Mouse (Mus musculus) urinary bladder, adult 18-20 months (tissue): ENCODE data around the gene Col1a2.

Experiments
- DNase-seq, 2 experiments: peaks; one replicate each; pipeline ENCODE4 v3.0.0; 2022; ENCODE audit warnings: low spot score in 2 of 2, mixed read lengths in 2 of 2

Col1a2 gene

DNA sequence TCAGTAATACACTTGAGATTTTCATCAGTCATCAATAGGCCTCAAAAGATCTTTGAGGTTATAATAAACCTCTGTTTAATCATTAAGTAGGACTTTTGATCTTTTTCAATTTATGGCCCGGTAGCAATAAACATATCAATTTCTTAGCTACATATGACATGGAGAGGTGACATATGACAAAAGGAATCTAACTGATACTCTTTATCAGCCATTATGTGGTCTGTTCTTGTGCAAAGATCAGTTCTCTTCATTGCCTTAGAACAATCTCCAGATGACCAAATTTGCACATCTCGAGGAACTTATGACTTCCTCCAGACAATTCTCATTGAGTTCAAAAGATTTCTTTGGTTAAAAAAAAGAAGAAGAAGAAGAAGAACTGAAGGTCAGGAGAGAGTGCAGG is 10.1 kb downstream of the Col1a2 start:
- no peak for DNase-seq

DNA sequence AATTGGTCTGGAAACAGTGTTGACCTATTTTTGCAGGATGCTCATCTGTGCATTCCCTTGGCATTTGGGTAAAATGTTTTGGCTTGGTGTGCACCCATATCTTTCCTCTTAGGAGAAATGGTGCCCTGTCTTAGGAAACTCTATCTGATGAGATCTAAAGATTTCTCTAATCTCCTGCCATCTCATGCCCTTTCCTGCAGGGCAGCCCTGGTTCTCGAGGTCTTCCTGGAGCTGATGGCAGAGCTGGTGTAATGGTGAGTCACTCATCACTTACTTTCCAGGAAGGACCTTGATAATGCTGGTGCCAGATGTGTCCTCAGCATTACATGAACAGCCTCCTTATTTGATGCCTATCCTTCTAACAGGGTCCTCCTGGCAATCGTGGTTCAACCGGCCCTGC is 16.4 kb downstream of the Col1a2 start:
- no peak for DNase-seq

- DNase-seq = no peak
Measured at GRCm38 (mm10) chr6:4528439-4528838, 23.8 kb downstream of the Col1a2 start.

DNA sequence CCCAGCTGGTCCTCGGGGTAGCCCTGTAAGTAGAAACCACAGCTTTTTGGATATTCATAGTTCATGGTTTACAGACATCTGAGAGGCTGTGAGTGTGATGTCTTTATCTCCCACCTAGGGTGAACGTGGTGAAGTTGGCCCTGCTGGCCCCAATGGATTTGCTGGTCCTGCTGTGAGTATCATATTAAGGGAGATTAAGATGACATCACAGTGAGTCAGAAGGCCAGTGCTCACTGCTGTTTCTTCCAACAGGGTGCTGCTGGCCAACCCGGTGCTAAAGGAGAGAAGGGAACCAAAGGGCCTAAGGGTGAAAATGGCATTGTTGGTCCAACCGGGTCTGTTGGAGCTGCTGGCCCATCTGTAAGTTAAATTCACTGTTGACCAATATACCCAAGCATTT is 26.4 kb downstream of the Col1a2 start:
- DNase-seq = no peak

DNA sequence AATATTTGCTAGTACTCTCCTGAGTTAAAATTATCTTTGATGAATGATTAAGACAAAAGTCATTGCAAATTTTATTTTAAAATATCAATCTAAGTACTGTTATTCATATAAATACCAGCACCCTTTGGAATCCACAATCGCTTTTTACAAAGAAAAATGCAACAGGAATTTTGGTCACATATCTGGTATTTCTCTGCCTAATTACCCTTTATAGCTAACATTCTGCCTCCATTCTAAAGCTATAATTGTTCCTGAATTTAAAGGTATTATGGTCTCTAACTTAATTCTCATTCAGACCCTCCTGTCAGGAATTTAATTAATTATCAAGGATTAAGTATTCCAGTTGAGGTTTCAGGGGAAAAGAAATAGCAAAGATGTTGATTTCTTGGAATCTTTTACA is 28.3 kb downstream of the Col1a2 start:
- DNase-seq = no peak

DNA sequence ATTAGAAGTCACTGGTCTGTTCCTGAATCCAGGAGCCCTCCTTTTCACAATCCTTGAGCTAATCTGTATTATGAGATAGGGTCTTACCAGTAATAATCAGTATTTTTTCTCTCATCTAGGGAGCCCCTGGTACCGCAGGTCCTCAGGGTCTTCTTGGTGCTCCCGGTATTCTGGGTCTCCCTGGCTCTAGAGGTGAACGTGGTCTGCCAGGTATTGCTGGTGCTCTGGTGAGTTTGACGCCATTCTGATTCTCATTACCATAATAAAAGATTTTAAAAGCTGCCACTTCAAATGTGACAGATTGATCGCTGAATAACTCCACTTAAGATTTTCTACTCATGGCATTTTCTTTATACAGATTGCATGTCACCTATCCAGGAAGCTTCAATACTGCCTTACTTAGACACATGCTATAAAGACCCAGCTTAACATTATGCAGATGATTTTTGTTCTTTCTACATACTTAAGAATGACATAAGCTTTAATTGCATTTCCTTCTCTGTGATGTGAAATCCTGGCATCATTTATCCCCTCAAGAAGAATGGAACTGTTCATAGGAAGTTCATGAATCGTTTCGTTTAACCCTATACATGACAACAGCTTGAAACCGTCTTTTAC is 30.0 kb downstream of the Col1a2 start:
- no peak for DNase-seq

DNA sequence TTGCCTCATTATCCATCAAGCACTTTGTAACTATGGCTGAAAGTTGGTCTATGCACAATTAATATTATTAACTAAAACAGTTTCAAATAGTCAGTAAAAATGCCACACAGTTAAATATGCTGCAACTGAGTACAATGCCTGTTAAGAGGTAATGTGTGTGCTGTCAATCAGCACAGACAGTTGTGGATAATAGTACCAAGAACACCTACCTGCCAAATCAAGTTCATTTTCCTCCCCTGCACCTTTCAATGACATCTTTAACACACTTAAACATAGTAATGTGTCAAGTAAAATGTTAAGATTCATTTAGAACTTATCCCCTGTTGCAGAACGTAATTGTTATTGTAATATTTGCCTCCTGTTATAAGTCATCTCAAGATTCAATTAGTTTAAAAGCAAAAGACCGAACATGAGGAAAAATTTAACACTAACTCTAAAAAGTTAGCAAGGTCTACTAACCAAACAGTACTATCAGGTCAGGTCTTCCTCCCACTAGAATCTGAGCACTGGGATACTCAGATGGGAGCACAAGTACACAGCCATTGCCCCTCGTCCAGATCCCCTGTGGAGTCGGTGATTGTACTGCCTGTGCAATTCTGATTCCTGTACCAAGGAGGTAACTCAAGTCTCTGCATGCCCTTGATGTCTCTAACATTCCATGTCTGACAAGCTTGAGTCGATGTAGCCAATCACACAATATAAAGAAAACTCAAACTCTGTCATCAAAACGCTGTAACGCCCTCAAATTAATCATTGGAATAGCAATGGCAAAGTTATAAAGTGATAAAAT is 37.5 kb downstream of the Col1a2 start:
- no peak for DNase-seq

DNA sequence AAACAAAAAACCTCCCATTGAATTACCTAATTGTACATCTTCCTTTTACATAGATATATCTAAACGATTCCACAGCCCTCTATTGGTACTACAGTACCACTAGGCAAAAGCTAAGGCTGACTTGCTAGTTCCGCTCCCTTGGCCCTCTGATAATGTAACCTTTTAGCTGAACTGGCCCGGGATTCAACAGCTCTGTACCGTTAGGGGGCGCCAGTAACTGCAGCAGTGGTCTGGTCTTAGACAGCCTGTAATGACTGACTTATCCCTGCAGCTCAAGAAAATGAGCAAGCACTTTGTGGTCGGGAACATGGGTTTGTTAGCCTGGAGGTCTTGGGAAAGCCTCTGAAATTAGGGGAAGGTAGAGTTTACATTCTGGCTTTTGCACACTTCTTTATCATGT is 39.9 kb downstream of the Col1a2 start:
- no peak for DNase-seq

GRCm38 (mm10) chr6:4545727-4546126 is 41.1 kb downstream of the Col1a2 start:
- peak in 1 of 2 experiments; percentile 38 for DNase-seq

- no peak for DNase-seq
Measured at GRCm38 (mm10) chr6:4548894-4549293, 44.3 kb downstream of the Col1a2 start.

GRCm38 (mm10) chr6:4549846-4550548 is 45.4 kb downstream of the Col1a2 start:
- DNase-seq = no peak

DNA sequence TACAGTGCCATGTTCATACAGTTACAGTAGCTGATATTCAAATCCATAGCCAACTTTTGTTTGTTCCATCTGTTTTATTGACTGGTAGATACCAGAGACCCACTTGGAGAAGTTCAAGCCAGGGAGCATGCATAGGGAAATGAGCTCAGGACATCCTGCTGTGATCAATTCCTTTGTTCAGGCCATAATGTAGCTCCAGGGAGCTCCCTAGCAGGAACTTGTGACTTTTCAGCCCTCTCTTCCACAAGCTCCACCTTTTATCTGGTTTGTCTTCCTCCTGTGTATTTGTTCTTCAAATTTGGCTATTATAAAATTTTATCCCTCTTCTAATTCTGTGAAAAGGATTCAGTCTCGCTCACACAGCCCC is 45.9 kb downstream of the Col1a2 start:
- no peak for DNase-seq

GRCm38 (mm10) chr6:4555366-4555765 is 50.8 kb downstream of the Col1a2 start:
- no peak for DNase-seq

GRCm38 (mm10) chr6:4557086-4557485 is 52.5 kb downstream of the Col1a2 start:
- no peak for DNase-seq

DNA sequence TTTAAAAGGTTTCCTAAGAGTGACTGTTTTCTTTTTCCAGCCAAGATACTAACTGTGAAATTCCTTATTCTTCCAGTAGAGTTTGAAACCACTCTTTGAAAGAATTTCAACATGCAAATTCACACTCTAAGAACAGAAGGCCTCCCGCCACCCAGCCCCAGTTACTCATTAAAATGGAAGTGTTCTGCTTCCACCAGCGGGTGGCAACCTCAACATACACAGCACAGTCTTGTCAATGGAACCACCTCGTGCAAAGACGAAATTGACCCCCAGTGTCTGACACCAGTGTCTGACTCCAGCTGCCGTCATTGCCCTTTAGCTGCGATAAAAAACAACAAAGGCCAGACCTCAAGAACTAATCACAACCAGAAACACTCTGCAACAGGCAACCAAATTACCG is 53.1 kb downstream of the Col1a2 start:
- DNase-seq = no peak

DNA sequence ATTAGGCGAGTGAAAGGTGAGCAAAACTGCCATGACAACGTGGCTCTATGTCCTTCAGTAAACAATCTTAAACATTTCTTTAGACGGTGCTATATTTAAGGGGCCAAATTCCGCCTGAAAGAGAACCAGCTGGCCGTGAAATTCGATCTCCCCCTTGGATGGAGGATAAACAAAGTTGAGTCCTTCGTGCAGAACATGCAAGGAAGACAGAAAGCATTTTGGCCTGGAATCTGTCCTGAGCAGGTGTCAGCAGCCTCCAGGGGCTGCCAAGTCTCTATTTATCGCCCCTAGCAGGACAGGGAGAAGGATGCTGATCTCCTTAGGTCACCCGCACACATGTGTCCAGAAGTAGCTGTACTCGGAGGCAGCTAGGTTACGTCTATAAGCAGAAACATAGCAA is 56.5 kb downstream of the Col1a2 start:
- DNase-seq = no peak

- no peak for DNase-seq
Measured at GRCm38 (mm10) chr6:4561621-4562020, 57.0 kb downstream of the Col1a2 start.

DNA sequence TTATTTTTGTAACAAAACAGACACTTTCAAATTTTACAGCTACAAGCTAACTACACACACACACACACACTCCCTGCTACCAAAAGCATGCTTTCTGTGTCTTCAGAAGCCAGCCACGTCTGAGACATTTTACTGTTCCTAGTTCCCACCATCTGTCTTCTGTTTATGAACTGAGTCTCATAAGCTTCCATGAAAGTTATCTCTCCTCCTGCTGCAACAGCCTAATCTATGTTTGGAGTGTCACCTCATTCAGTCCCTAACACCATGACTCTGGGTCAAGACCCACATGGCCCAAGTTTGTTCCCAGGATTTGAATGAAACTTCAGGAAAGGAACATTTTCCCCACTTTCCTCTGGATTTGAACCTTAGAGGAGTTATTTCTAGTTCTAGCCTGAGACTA is 57.8 kb downstream of the Col1a2 start:
- DNase-seq = no peak

- no peak for DNase-seq
Measured at GRCm38 (mm10) chr6:4563477-4563876, 58.9 kb downstream of the Col1a2 start.

DNA sequence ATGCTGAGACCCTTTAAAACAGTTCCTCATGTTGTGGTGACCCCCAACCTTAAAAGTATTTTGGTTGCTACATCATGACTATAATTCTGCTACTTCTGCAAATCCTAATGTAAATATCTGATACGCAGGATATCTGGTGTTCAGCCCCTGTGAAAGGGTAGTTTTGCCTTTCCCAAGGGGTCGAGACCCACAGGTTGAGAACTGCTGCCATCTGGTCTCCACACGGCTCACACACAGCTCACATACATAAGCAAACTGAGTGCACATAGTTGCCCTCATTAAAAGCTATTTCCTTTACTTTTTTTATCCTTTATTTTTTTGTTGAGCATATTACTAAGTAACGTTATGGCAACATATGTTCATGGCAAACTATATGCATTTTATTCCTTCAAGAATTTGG is 65.8 kb downstream of the Col1a2 start:
- DNase-seq = no peak

- no peak for DNase-seq
Measured at GRCm38 (mm10) chr6:4577756-4578155, 73.1 kb downstream of the Col1a2 start.

DNA sequence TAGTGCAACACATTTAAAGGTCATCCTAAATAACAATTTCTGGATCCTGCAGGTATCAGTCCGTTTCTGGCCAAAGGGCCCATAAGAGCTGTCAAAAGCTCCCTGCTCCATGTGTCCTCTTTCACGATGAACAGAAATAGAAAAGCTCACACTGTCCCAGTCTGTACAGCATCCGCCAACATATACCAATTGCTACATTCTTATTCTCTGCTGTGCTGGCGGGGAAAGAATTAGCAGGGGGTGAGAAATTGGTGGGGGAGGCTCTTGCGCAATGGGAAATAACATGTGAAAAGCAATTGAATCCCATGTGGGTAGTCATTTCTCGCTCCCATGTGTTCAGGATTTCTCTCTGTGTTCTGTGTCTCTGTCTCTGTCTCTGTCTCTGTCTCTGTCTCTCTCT is 73.7 kb downstream of the Col1a2 start:
- DNase-seq = no peak

DNA sequence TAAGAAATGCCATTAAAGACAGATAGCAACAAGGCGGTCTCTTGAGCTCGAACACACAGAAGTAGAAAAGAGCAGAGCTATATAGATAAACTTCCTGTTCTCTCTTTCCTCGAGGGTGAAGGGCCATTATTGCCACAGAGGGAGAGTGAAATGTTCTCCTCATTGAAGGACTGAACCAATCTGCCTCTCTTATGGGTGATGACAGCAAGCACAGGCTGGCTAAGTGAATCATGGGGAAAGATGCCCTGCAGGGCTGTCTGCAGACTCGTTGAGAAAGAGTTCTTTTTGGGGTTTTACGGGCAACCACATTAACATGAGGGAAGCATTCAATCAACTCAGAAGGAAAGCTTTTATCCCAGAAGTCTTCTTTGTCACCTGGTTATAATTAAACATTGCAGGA is 75.0 kb downstream of the Col1a2 start:
- DNase-seq = no peak
